Mouse (Mus musculus): ENCODE results near the gene Apc2. TPM values are rescaled to one million over a fixed set of nuclear protein-coding genes. Genes with fewer than 3 reads are reported as not detected.

Apc2 gene
- polyA plus RNA-seq (2012; rRNA removed; ENCODE audit: low replicate concordance) = 1.6 and 3.1 TPM in 2 replicates

DNA sequence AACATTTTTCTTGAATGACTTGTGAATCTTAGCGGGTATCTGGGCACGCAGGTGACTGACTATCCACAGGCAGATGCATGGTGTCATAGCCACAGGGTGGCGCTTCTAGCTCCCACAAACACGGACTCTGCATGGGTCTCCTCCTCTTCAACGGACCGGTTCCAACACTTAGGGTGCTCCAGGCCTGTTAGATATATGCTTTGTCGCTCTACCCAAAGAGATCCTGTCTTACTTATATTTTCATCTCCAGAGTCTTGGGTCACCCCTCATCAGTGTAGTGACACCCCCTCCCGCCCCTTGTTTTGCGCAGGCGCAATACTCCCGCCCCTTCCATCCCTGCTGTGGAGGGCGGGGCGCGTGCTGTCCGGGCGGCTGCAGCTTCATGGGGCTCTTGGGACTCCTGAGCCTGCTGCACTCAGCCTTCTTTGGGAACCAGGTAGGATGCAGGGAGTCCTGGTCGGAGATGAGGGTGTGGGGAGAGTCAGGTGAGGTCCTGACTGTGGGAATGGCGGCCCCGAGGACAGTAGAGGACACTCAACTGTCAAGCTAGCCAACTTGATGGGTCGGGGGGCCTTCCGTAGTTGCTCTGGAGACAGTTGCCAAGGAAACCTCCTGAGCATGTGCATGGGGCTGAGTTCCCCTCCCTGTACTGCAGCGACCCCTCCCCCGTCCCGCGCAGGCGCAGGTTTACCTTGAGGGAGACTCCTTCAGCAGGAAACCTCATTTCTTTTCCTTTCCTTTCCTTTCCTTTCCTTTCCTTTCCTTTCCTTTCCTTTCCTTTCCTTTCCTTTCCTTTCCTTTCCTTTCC is at the start of gene Apc2:
TSS of gene Apc2 (plus strand) at position 360 of the 808 bp plus-strand sequence.

DNA sequence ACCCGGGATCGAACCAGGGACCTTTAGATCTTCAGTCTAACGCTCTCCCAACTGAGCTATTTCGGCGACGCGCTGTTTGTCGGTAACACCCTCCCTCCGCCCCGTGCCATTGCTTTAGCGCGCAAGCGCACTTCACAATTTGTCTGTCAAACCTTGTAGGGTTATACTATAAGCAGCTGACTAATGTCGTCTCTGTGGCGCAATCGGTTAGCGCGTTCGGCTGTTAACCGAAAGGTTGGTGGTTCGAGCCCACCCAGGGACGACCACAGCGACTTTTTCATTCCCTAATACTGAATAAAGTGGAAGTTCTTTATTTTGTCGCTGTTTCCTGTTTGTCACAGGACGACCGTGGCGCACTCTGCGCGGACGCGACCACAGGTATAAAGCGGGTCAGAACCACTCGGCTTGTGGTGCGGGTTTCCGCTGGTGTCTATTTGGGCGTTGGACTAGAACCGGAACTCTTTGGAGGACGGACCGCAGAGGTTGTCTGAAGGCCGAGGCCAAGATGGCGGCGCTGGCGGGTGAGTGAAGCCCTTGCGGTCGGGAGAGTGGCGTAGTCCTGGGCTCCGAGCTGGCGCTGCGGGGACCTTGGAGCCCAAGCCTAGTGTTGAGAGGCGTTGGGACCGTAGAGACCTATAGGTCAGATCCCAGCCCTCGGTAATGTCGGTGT is 46.7 kb upstream of the Apc2 start, which contains the start of gene Ndufs7:
TSS of gene Ndufs7 (plus strand) at position 151 of the 670 bp plus-strand sequence.

DNA sequence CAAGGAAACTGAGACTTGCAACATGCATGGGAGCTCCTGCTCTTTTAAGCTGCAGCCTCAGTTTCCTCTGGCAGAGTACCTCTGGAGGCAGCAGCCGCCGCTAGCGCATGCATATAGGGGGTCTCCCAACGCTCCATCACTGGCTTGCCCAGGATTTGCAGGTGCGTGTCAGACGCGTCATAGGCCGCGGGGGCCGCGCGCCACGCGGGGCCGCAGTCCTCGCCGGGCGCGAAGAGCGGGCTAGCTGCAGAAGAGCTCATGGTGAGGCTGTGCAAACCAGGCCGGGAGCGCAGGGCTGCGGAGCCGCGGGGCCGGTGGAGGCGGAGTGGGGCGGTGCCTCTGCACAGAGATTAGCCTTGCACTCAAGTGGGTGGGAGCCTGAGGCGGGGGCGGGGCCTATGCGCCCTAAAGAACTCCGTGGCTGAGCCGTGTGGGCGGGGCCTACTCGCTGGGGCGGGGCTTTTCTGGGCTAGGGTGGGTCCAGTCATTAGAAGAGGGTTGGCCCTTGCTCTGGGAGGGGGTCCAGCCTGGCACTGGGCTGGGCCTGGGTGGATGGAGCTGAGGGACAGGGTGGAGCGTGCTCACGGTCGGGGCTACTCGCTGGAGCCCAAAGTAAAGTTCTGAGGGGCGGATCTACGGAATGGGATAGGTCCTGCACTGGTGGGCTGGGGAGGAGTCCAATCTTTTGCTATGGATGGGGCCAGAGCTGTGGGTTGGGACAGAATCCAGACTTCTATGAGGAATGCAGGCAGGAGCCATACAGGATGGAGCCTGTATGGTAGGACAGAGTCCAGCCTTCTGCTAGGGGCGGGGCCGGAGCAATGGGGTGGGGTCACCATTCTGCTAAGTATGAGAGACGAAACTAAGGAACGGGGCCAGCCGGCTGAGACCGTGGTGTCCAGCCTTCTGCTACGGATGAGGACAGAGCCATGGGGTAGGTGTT is 34.9 kb upstream of the Apc2 start, which contains the start of the genes Gamt and Dazap1:
TSS of gene Gamt (minus strand) at position 371 of the 943 bp plus-strand sequence.
TSS of gene Dazap1 (plus strand) at position 845 of the 943 bp plus-strand sequence.

DNA sequence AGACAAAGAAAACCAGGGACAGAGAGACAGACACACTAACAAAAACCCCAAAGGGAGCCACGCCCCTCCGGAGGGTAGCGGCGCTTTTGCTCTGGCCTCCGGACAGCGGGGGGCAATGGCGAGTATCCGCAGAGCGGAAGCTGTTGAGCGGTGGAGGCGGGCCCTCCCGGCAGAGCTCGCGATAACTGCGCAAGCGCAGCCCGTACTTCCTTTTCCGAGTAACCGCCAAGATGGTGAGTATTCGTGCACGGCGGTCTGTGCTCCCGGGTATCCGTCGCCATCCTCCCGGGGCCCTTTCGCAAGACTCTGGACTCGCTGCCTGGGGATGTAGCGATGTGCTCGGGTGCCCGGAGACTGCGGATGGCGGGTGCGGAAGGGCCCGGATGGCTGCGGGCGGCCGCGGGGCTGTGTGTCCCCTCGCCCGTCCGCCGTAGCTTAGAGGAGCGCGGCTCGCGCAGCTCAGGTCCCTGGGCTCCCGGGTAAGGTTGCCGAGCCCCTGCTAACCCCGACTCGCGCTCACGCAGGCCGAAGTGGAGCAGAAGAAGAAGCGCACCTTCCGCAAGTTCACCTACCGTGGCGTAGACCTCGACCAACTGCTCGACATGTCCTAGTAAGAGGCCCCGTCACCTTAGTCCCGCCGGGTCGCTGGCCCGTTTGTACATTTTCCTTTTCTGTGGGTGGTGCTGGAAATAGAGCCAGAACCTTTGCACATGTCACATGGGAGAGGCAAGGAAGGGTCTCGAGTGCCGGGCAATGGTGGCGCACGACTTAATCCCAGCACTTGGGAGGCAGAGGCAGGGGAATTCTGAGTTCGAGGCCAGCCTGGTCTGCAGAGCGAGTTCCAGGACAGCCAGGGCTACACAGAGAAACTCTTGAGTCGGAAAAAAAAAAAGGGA is 3.3 kb upstream of the Apc2 start, which contains the start of gene Rps15:
TSS of gene Rps15 (plus strand) at position 203 of the 896 bp plus-strand sequence.

DNA sequence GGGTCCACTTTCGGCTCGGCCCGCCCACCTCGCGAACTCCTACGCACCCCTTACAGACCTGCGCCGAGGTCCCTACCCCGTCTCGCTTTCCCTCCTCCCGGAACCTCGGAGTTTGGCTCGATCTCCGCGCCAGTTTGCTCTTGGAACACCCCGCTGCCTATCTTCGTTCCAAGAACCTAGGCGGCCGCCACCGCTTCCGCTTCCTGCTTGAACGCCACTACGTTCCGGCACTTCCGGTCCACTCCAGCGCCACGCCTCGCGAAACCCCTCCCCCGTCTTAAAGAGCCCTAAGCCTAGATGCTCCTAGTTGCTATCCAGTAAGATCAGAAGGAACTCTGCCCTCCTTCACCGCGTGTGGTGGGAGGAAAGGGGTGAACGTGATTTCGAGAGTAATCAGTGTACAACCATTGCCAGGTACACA is 24.6 kb downstream of the Apc2 start, which contains the start of gene 2310011J03Rik:
TSS of gene 2310011J03Rik (minus strand) at position 198 of the 421 bp plus-strand sequence.

DNA sequence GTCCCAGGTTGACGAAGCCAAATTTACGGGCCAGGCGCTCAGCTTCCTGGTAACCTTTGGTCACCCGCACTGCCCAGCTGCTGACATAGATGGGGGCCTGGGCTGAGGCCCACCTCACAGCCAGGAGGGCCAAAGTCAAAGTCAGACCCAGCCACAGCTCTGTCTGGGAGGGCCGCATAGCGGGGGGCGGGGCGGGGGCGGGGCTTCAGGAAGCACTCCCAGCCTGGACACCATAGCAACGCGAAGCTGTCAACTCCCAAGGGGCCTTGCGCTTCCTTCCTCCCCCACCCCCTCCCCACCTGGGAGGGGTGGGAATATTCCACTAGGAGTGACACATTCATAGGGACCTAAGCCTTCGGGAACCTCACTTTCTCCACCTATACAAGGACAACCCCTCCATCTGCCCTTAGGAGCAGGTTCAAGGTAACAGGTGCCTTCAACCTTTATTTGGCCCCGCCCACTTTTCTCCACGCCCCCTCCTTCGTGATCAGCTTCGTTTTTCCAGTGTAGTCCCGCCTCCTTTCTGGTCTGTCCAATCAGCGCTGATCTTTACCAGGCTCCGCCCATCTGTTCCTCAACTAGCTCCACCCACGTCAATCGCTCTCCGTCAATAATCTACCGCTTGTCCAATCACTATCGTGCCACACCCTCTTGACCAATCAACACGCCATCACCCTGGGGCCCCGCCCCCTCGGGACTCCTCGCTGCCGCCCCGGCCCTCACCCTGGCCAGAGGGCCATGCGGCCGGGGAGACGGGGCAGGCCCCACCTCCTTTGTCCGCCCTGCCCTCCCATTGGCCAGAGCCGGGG is 33.7 kb downstream of the Apc2 start, which contains the start of the genes Pcsk4 and Reep6:
TSS of gene Pcsk4 (minus strand) at position 226 of the 809 bp plus-strand sequence.
TSS of gene Reep6 (plus strand) at position 681 of the 809 bp plus-strand sequence.

DNA sequence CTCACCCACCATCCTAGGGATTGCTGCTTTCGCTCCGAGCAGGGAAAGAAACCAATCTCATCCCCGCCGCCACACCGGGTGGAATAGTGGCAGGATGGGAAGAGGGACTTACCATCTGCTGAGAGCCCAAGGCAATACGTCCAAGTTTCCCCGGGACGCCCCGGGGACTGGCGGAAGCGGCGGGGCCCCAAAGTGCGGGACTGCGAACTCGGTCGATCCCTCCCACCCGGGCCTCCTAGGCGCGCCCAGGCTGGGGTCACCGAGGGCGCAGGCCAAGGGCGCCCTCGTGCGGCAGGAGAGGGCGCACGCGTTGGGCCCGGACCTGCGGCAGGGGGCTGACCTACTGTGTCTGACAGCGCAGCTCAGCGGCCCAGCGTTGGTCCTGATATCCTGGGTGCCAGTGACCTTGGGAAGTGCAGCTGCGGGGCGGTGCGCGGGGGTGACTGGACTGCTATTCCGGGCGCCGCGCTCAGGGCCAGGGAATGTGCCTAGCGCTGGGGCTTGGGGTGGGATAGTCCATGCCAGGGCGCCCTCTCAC is 52.5 kb downstream of the Apc2 start, which contains the start of gene Adamtsl5:
TSS of gene Adamtsl5 (minus strand) at position 169 of the 538 bp plus-strand sequence.

DNA sequence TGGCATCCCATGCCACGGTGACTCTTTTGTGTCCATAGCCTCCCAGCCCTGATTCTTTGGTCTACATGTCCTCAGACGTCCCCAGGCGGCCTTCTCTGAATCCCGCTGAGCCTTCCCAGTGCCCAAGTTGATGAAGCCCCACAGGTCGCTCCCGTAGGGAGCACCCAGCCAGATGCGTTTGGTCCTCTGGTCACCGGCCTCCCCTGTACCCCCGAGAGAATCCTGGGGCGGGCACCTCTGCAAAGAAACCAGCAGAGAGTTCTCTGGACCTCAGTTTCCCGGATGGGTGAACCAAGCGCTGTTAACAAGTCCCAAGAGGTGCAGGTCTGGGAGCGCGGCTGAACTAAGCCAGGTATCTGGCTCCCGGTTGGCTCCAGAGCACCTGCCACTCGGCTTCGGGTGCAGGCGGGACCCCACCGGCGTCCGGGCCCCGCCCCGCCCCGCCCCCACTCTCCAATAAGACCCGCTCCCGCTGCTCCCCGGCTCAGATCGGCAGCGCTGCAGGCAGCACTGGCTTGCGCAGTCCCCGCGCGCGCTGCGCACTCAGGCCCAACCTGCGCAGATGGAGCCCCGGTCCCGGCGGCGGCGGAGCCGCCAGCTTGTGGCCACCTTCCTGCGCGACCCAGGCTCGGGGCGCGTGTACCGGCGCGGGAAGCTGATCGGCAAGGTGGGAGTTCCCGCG is 60.4 kb downstream of the Apc2 start, which contains the start of gene Plk5:
TSS of gene Plk5 (plus strand) at position 459 of the 682 bp plus-strand sequence.

Other genes starting within 250 kb of the Apc2 start
- 955 and 2,154 TPM in 2 replicates for gene Gpx4, start 248.8 kb upstream of the Apc2 start, polyA plus RNA-seq (2012; rRNA removed; ENCODE audit: low replicate concordance)
- gene Sbno2, start 190.4 kb upstream of the Apc2 start, polyA plus RNA-seq (2012; rRNA removed; ENCODE audit: low replicate concordance) = 43.1 and 60.1 TPM in 2 replicates
- 146 and 147 TPM in 2 replicates for gene Stk11, start 180.2 kb upstream of the Apc2 start, polyA plus RNA-seq (2012; rRNA removed; ENCODE audit: low replicate concordance)
- gene Atp5d, start 157.3 kb upstream of the Apc2 start, polyA plus RNA-seq (2012; rRNA removed; ENCODE audit: low replicate concordance) = 840 and 867 TPM in 2 replicates
- 4.6 and 24.2 TPM in 2 replicates for gene Cbarp, start 155.1 kb upstream of the Apc2 start, polyA plus RNA-seq (2012; rRNA removed; ENCODE audit: low replicate concordance)
- gene Midn, start 147.7 kb upstream of the Apc2 start, polyA plus RNA-seq (2012; rRNA removed; ENCODE audit: low replicate concordance) = 26.8 and 79.7 TPM in 2 replicates
- 85.6 and 156 TPM in 2 replicates for gene Cirbp, start 130.0 kb upstream of the Apc2 start, polyA plus RNA-seq (2012; rRNA removed; ENCODE audit: low replicate concordance)
- gene 1600002K03Rik, start 123.0 kb upstream of the Apc2 start, polyA plus RNA-seq (2012; rRNA removed; ENCODE audit: low replicate concordance) = 11.8 and 12.1 TPM in 2 replicates
- gene Efna2, start 116.5 kb upstream of the Apc2 start, polyA plus RNA-seq (2012; rRNA removed; ENCODE audit: low replicate concordance) = 5.8 and 12.4 TPM in 2 replicates
- 61.9 and 62.4 TPM in 2 replicates for gene Mum1, start 69.5 kb upstream of the Apc2 start, polyA plus RNA-seq (2012; rRNA removed; ENCODE audit: low replicate concordance)
- 414 and 611 TPM in 2 replicates for gene Ndufs7, start 46.9 kb upstream of the Apc2 start, polyA plus RNA-seq (2012; rRNA removed; ENCODE audit: low replicate concordance)
- gene Gamt, start 35.0 kb upstream of the Apc2 start, polyA plus RNA-seq (2012; rRNA removed; ENCODE audit: low replicate concordance) = 63.6 and 128 TPM in 2 replicates
- gene Dazap1, start 34.5 kb upstream of the Apc2 start, polyA plus RNA-seq (2012; rRNA removed; ENCODE audit: low replicate concordance) = 41.8 and 67.0 TPM in 2 replicates
- 1,097 and 1,999 TPM in 2 replicates for gene Rps15, start 3.5 kb upstream of the Apc2 start, polyA plus RNA-seq (2012; rRNA removed; ENCODE audit: low replicate concordance)
- 63.1 and 73.9 TPM in 2 replicates for gene 2310011J03Rik, start 24.6 kb downstream of the Apc2 start, polyA plus RNA-seq (2012; rRNA removed; ENCODE audit: low replicate concordance)
- gene Pcsk4, start 33.5 kb downstream of the Apc2 start, polyA plus RNA-seq (2012; rRNA removed; ENCODE audit: low replicate concordance) = 11.0 and 18.3 TPM in 2 replicates
- 29.5 and 41.3 TPM in 2 replicates for gene Reep6, start 34.0 kb downstream of the Apc2 start, polyA plus RNA-seq (2012; rRNA removed; ENCODE audit: low replicate concordance)
- gene Adamtsl5, start 52.4 kb downstream of the Apc2 start, polyA plus RNA-seq (2012; rRNA removed; ENCODE audit: low replicate concordance) = 27.6 and 29.5 TPM in 2 replicates
- 0.12 TPM in 1 of 2 replicates, not detected in the other for gene Plk5, start 60.5 kb downstream of the Apc2 start, polyA plus RNA-seq (2012; rRNA removed; ENCODE audit: low replicate concordance)
- gene Mex3d, start 91.7 kb downstream of the Apc2 start, polyA plus RNA-seq (2012; rRNA removed; ENCODE audit: low replicate concordance) = 9.5 and 41.0 TPM in 2 replicates
- 145 and 199 TPM in 2 replicates for gene Mbd3, start 103.6 kb downstream of the Apc2 start, polyA plus RNA-seq (2012; rRNA removed; ENCODE audit: low replicate concordance)
- 2,303 and 2,715 TPM in 2 replicates for gene Uqcr11, start 110.9 kb downstream of the Apc2 start, polyA plus RNA-seq (2012; rRNA removed; ENCODE audit: low replicate concordance)
- gene Tcf3, start 137.7 kb downstream of the Apc2 start, polyA plus RNA-seq (2012; rRNA removed; ENCODE audit: low replicate concordance) = 56.2 and 124 TPM in 2 replicates
- gene Onecut3, start 198.9 kb downstream of the Apc2 start, polyA plus RNA-seq (2012; rRNA removed; ENCODE audit: low replicate concordance) = not detected in 2 replicates
- gene Atp8b3, start 243.1 kb downstream of the Apc2 start, polyA plus RNA-seq (2012; rRNA removed; ENCODE audit: low replicate concordance) = 0.03 and 0.06 TPM in 2 replicates

Data from subcutaneous adipose tissue, adult 2 months (tissue).